10 mouse cellular contexts compared by ENCODE assay signal in genomic region chr11:120354304-120355276, GRCm38 (mm10). TPM values are rescaled to one million over a fixed set of nuclear protein-coding genes. Genes with fewer than 3 reads are reported as not detected.
A peak's percentile ranks its signal among the peaks of the same experiment; 100 is the strongest.
DNase-seq lines count a peak whose midpoint lies in the region; ATAC-seq and TF ChIP-seq lines count a peak whose summit lies in the region.
"Had no signal": no experiment of that assay in that cellular context is flagged by ENCODE, and none has a peak within 500 bp of the region (broad histone marks: within the 10 kb centered on the region; RNA-seq: fewer than 3 reads in every experiment).

No protein-coding gene starts in this region.

- DNase-seq in gastrocnemius, adult 2 months = peak; percentile 46
- no peak for DNase-seq in gastrocnemius, adult 18-20 months (ENCODE audit: low spot score)
- no peak for DNase-seq in left cerebral cortex, adult 9 months (ENCODE audit: low spot score in 2 of 2)
- DNase-seq: forebrain, postnatal 0 days had no signal

- peaks cover 4% of the 10 kb centered on the region for H3K27me3 ChIP-seq in megakaryocyte, embryonic 14.5 days (replicated peaks)
- peaks cover 26% of the 10 kb centered on the region for H3K27me3 ChIP-seq in erythroblast, embryonic 14.5 days (ENCODE audit: control insufficient read depth)
- no peaks in the 10 kb centered on the region for H3K27me3 ChIP-seq in stomach, embryonic 14.5 days (ENCODE audit: control insufficient read depth, insufficient read depth, low read length)
- no peaks in the 10 kb centered on the region for H3K27me3 ChIP-seq in midbrain, embryonic 15.5 days (replicated peaks)
- H3K27me3 ChIP-seq: neural tube, embryonic 15.5 days had no signal

- peak overlapping the region; percentile 100 for H3K27ac ChIP-seq in gastrocnemius, adult 2 months
- peak overlapping the region; percentile 16; the same call in 1 of the 2 replicates for H3K27ac ChIP-seq in stomach, embryonic 14.5 days (ENCODE audit: low read length)
- no peak overlapping the region for H3K27ac ChIP-seq in midbrain, embryonic 15.5 days
- H3K27ac ChIP-seq: neural tube, embryonic 15.5 days had no signal

- no peak for ATAC-seq in megakaryocyte, adult 5-6 weeks (ENCODE audit: poor library complexity, severe bottlenecking)
- no peak for ATAC-seq in stomach, embryonic 14.5 days (ENCODE audit: insufficient number of reproducible peaks, insufficient read depth, low FRiP score, low read depth)
- no peak for ATAC-seq in midbrain, embryonic 15.5 days (replicated peaks)
- ATAC-seq: forebrain, postnatal 0 days had no signal

- no peak for TF ChIP-seq CTCF in gastrocnemius, adult 2 months (IDR thresholded peaks at IDR 0.05)

- intact Hi-C loops in gastrocnemius, adult 2 months (cut with DNase I) = no loop called here

- H3K4me1 ChIP-seq in megakaryocyte, embryonic 14.5 days = peaks cover 97% of the 10 kb centered on the region
- peaks cover 84% of the 10 kb centered on the region for H3K4me1 ChIP-seq in erythroblast, embryonic 14.5 days (ENCODE audit: control insufficient read depth)
- H3K4me1 ChIP-seq in stomach, embryonic 14.5 days (ENCODE audit: control insufficient read depth, insufficient read depth, low read length) = peaks cover 44% of the 10 kb centered on the region
- peaks cover 54% of the 10 kb centered on the region for H3K4me1 ChIP-seq in midbrain, embryonic 15.5 days

- 85% methylated on average over 17 of the region's 17 CpGs for WGBS in stomach, embryonic 14.5 days
- 91% methylated on average over 17 of the region's 17 CpGs for WGBS in midbrain, embryonic 15.5 days

- no peaks in the 10 kb centered on the region for H3K9me3 ChIP-seq in megakaryocyte, embryonic 14.5 days
- H3K9me3 ChIP-seq in erythroblast, embryonic 14.5 days (ENCODE audit: control insufficient read depth, low read length) = no peaks in the 10 kb centered on the region
- H3K9me3 ChIP-seq in stomach, embryonic 14.5 days (ENCODE audit: control insufficient read depth, low read depth, low read length) = no peaks in the 10 kb centered on the region
- no peaks in the 10 kb centered on the region for H3K9me3 ChIP-seq in midbrain, embryonic 15.5 days
- H3K9me3 ChIP-seq: neural tube, embryonic 15.5 days had no signal

- H3K4me3 ChIP-seq in gastrocnemius, adult 2 months = no peak overlapping the region
- peak overlapping the region; percentile 76 for H3K4me3 ChIP-seq in megakaryocyte, embryonic 14.5 days (replicated peaks)
- H3K4me3 ChIP-seq in erythroblast, embryonic 14.5 days (replicated peaks) = peak overlapping the region; percentile 58
- no peak overlapping the region for H3K4me3 ChIP-seq in stomach, embryonic 14.5 days (ENCODE audit: low read depth, low read length)
- H3K4me3 ChIP-seq in midbrain, embryonic 15.5 days = no peak overlapping the region
- H3K4me3 ChIP-seq: neural tube, embryonic 15.5 days had no signal

- no peak overlapping the region for H3K9ac ChIP-seq in stomach, embryonic 14.5 days (replicated peaks; ENCODE audit: low read depth, low read length)
- H3K9ac ChIP-seq in midbrain, embryonic 15.5 days = no peak overlapping the region
- H3K9ac ChIP-seq: forebrain, postnatal 0 days; neural tube, embryonic 15.5 days had no signal

- peaks cover 14% of the 10 kb centered on the region for H3K36me3 ChIP-seq in megakaryocyte, embryonic 14.5 days (replicated peaks; ENCODE audit: low read length)
- no peaks in the 10 kb centered on the region; the same call in 1 of the 2 replicates for H3K36me3 ChIP-seq in erythroblast, embryonic 14.5 days (ENCODE audit: control insufficient read depth)
- H3K36me3 ChIP-seq in stomach, embryonic 14.5 days (ENCODE audit: control insufficient read depth, insufficient read depth, low read length) = no peaks in the 10 kb centered on the region
- H3K36me3 ChIP-seq in midbrain, embryonic 15.5 days (replicated peaks) = no peaks in the 10 kb centered on the region
- H3K36me3 ChIP-seq: neural tube, embryonic 15.5 days had no signal

- H3K4me2 ChIP-seq in stomach, embryonic 14.5 days (replicated peaks; ENCODE audit: low read depth, low read length) = no peak overlapping the region
- H3K4me2 ChIP-seq in midbrain, embryonic 15.5 days = no peak overlapping the region

RNA-seq across cellular contexts. Expression of gene Actg1, which starts 6.2 kb away (rescaled TPM):
- total RNA-seq in gastrocnemius, adult 2 months (2021) = 100 to 1,000 TPM; 201 to 262 TPM
- 100 to 1,000 TPM; 158 to 253 TPM for total RNA-seq in gastrocnemius, adult 18-20 months (2021)
- 2,399 and 2,630 TPM in 2 replicates for polyA plus RNA-seq in megakaryocyte, embryonic 14.5 days (2012; ENCODE audit: insufficient read depth, low replicate concordance)
- 4,212 and 4,544 TPM in 2 replicates for total RNA-seq in megakaryocyte, adult 5-6 weeks (2015)
- total RNA-seq in megakaryocyte, adult 5-6 weeks (2017) = 2,305 and 2,430 TPM in 2 replicates
- 9.0 TPM in 2 replicates for polyA plus RNA-seq in erythroblast, embryonic 14.5 days (2012)
- 2,902 and 3,014 TPM in 2 replicates for polyA plus RNA-seq in stomach, embryonic 14.5 days (2014; fragmentation: Nextera tagmentation; extraction: Ambion mirVana)
- polyA plus RNA-seq in midbrain, embryonic 15.5 days (2015; fragmentation: Nextera tagmentation; extraction: Ambion mirVana) = 4,418 and 4,467 TPM in 2 replicates

RNA-seq across cellular contexts. Expression of gene Fscn2, which starts 6.7 kb away (rescaled TPM):
- under 1 TPM in 1 of 2 experiments, not detected in 1; 0.87 TPM for total RNA-seq in gastrocnemius, adult 2 months (2021)
- under 1 TPM; 0.39 to 0.52 TPM for total RNA-seq in gastrocnemius, adult 18-20 months (2021)
- polyA plus RNA-seq in megakaryocyte, embryonic 14.5 days (2012; ENCODE audit: insufficient read depth, low replicate concordance) = 1.7 and 3.0 TPM in 2 replicates
- total RNA-seq in megakaryocyte, adult 5-6 weeks (2015) = not detected in 2 replicates
- not detected in 2 replicates for total RNA-seq in megakaryocyte, adult 5-6 weeks (2017)
- not detected in 2 replicates for polyA plus RNA-seq in erythroblast, embryonic 14.5 days (2012)
- polyA plus RNA-seq in stomach, embryonic 14.5 days (2014; fragmentation: Nextera tagmentation; extraction: Ambion mirVana) = 0.30 and 0.59 TPM in 2 replicates
- 0.84 and 1.4 TPM in 2 replicates for polyA plus RNA-seq in midbrain, embryonic 15.5 days (2015; fragmentation: Nextera tagmentation; extraction: Ambion mirVana)

RNA-seq across cellular contexts. Expression of gene Faap100, which starts 24.0 kb away (rescaled TPM):
- total RNA-seq in gastrocnemius, adult 2 months (2021) = 10 to 100 TPM; 18.5 to 18.8 TPM
- total RNA-seq in gastrocnemius, adult 18-20 months (2021) = 10 to 100 TPM in 1 of 2 experiments, 1 to 10 TPM in 1; 8.3 to 19.3 TPM
- 12.4 and 19.3 TPM in 2 replicates for polyA plus RNA-seq in megakaryocyte, embryonic 14.5 days (2012; ENCODE audit: insufficient read depth, low replicate concordance)
- 5.9 and 6.9 TPM in 2 replicates for total RNA-seq in megakaryocyte, adult 5-6 weeks (2015)
- total RNA-seq in megakaryocyte, adult 5-6 weeks (2017) = 6.5 and 10.5 TPM in 2 replicates
- 1.2 and 2.2 TPM in 2 replicates for polyA plus RNA-seq in erythroblast, embryonic 14.5 days (2012)
- 35.7 and 40.2 TPM in 2 replicates for polyA plus RNA-seq in stomach, embryonic 14.5 days (2014; fragmentation: Nextera tagmentation; extraction: Ambion mirVana)
- polyA plus RNA-seq in midbrain, embryonic 15.5 days (2015; fragmentation: Nextera tagmentation; extraction: Ambion mirVana) = 124 TPM in 2 replicates

Comparison
In these comparisons a context has a peak if more than half of its experiments do, and no peak if none do; other contexts are left out.
1. H3K4me3 ChIP-seq: peak in megakaryocyte, embryonic 14.5 days (single experiment) and erythroblast, embryonic 14.5 days (single experiment); none in gastrocnemius, adult 2 months (single experiment), stomach, embryonic 14.5 days (single experiment) and midbrain, embryonic 15.5 days (single experiment).
2. RNA of gene Actg1, which starts 6.2 kb away (polyA plus RNA-seq): 4,418 to 4,467 TPM in midbrain, embryonic 15.5 days, 2,902 to 3,014 TPM in stomach, embryonic 14.5 days and 2,399 to 2,630 TPM in megakaryocyte, embryonic 14.5 days; 9.0 TPM in erythroblast, embryonic 14.5 days; every median in the first group is over 100 times any median in the second.